Mouse (Mus musculus): ENCODE data around the gene Tmem170. TPM values are rescaled to one million over a fixed set of nuclear protein-coding genes. Genes with fewer than 3 reads are reported as not detected.

Tmem170 gene
- total RNA-seq, 2 experiments from 2014 or later = 2.9 to 4.4 TPM

DNA sequence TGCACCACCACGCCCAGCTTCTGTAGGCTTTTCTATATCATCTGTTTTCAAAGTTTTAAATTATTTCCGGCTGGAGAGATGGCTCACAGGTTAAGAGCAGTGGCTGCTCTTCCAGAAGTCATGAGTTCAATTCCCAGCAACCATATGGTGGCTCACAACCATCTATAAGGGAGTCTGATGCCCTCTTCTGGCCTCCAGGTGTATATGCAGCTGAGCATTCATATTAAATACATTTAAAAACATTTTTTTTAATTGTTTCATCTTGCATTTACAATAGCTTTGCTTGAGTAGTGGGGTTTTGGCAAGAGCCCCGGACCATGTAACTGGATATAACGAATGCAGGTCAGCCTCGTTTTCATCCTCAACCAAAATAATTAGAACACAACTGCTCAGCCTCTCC lies 52.2 kb downstream of the Tmem170 start:
- intact Hi-C loops (cut with DNase I) = no loop called here
- DNase-seq (ENCODE audit: low spot score in 2 of 2) = no peak

DNA sequence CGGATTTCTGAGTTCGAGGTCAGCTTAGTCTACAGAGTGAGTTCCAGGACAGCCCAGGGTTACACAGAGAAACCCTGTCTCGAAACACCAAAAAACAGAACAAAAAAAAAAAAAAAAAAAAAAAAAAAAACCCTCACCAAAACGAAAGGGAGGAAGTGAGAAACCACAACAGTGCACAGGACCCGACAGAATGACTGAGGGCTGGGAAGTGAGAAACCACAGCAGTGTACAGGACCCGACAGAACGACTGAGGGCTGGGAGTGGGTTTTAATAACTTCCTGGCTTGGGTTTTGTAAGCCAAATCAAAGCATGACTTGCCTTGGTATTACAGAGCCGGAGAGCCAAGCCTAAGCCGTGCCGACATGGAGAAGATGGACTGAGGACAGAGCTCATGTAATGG lies 55.4 kb downstream of the Tmem170 start:
- intact Hi-C loops (cut with DNase I) = no loop called here
- DNase-seq (ENCODE audit: low spot score in 2 of 2) = no peak

DNA sequence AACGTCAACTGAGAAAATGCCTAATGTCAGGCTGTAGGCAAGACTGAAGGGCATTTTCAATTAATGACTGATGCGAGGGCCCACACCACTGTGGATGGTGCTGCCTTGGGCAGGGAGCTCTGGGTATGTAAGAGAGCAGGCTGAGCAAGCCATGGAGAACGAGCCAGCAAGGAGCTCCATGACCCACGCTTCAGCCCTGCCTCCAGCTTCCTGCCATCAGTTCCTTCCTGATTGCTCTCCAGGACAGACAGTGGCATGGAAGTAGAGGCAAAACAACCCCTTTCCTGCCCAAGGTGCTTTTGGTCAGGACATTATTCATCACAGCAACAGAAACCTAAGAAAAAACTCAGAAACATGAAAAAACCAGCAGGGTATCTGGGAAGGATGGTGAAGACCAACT lies 55.9 kb downstream of the Tmem170 start:
- intact Hi-C loops (cut with DNase I) = no loop called here
- no peak for DNase-seq (ENCODE audit: low spot score in 2 of 2)

DNA sequence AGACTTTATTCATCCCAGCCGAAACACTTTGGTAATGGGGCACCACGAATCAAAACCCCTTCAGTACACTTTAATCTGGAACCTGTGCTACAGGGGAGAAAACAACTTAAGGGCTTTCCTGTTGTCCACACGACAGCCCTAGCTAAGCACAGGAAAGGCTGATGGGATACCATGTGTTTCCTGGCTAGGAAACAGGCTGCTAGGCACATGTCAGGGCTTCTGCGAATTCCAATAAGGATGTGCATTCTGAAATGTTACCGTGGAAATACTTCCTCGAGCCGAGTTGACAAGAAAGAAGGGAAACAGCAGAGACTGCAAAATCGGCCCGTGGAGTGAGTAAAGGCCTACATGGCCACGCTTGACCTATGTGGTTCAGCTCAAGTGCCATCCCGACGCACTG lies 56.5 kb downstream of the Tmem170 start:
- no peak for DNase-seq (ENCODE audit: low spot score in 2 of 2)
- intact Hi-C loops (cut with DNase I) = no loop called here

DNA sequence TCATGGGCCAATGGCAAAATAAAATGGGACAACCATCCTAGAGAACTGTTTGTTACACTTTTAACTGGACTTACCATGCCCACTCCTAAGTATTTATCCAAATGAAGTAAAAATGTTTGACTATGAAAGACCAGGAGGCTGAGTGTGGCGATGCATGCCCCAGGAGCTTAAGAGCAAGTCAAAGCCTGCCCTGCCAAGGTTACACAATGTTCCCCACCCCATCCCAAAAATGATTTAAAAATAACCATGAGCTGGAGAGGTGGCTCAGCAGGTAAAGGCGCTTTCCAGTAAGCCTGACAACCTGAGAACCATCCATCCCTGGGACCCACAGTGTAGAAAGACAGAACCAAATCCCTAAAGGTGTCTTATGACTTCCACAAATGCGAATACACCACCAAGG lies 58.0 kb downstream of the Tmem170 start:
- intact Hi-C loops (cut with DNase I) = no loop called here
- no peak for DNase-seq (ENCODE audit: low spot score in 2 of 2)

DNA sequence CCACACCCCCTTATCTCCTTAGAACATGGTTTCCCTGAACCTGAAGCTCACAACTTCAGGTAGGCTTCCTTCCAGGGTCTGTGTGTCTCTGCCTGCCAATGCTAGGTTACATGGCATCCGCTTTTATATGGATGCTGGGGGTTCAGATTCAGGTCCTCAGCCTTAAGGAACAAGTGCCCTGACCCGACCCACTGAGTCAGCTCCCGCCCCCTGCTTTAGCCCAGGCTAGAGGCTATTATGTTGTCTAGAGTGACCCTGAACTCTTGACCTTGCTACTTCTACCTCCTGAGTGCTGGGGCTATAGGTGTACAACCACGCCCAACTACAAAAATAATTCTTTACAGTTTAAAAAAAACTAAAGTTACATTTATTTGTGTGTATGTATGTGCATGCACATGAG lies 61.5 kb downstream of the Tmem170 start:
- DNase-seq (ENCODE audit: low spot score in 2 of 2) = no peak
- intact Hi-C loops (cut with DNase I) = no loop called here

DNA sequence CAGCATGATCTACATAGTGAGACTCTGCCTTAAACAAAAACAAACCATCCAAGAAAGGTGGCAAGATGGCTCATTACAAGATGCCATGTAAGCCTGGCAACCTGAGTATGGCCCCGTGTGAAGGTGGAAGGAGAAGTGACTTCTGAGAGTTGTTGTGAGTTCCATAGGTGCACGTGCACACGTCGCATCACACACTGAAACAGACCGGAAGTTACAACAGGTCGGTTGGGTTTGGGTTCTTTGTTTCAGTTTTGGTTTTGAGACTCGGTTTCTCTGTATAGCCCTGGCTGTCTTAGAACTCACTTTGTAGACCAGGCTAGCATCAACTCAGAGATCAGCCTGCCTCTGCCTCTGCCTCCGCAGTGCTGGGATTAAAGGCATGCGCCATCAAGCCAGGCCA lies 62.7 kb downstream of the Tmem170 start:
- intact Hi-C loops (cut with DNase I) = no loop called here
- DNase-seq (ENCODE audit: low spot score in 2 of 2) = no peak

Other genes starting within 250 kb of the Tmem170 start
- gene Ldhd, start 246.4 kb downstream of the Tmem170 start, total RNA-seq (2021) = 1 to 10 TPM; 9.7 TPM
- 10 to 100 TPM; 22.7 to 24.6 TPM for gene Zfp1, start 233.3 kb downstream of the Tmem170 start, total RNA-seq (2021)
- gene Ctrb1, start 185.7 kb downstream of the Tmem170 start, total RNA-seq (2021) = not detected
- 10 to 100 TPM; 51.8 to 53.9 TPM for gene Bcar1, start 132.9 kb downstream of the Tmem170 start, total RNA-seq (2021)
- gene Cfdp1, start 22.5 kb downstream of the Tmem170 start, total RNA-seq (2021) = 10 to 100 TPM; 76.9 to 78.2 TPM
- gene Chst5, start 33.7 kb upstream of the Tmem170 start, total RNA-seq (2021) = under 1 TPM; 0.36 to 0.57 TPM
- 10 to 100 TPM; 10.6 to 13.1 TPM for gene Tmem231, start 57.1 kb upstream of the Tmem170 start, total RNA-seq (2021)
- 100 to 1,000 TPM; 201 to 216 TPM for gene Gabarapl2, start 64.0 kb upstream of the Tmem170 start, total RNA-seq (2021)
- gene Adat1, start 115.6 kb upstream of the Tmem170 start, total RNA-seq (2021) = 1 to 10 TPM; 4.0 to 8.0 TPM
- gene Kars, start 134.6 kb upstream of the Tmem170 start, total RNA-seq (2021) = 10 to 100 TPM; 68.6 to 73.2 TPM
- gene Terf2ip, start 134.6 kb upstream of the Tmem170 start, total RNA-seq (2021) = 10 to 100 TPM; 36.2 to 37.8 TPM
- not detected for gene Gm6793, start 138.3 kb upstream of the Tmem170 start, total RNA-seq (2021)

All from left cerebral cortex, postnatal 36 days (tissue).